Mouse (Mus musculus) G1E (cell line): ENCODE data around the gene Rgl1.

Source experiments
- CTCF ChIP-seq: IDR thresholded peaks from 2 replicates; pipeline ENCODE4 v1.5.1; 2012; ENCODE audit warnings: low read depth, low read length, inconsistent platforms, mixed read lengths
- TAL1 ChIP-seq: conservative IDR thresholded peaks from 2 replicates; pipeline ENCODE4 v1.6.1; 2012; ENCODE audit warnings: low read depth, low read length, inconsistent platforms, mixed read lengths

- TF ChIP-seq CTCF (no peak), TAL1 (no peak)
Measured at GRCm38 (mm10) chr1:152606727-152607126, 159.4 kb downstream of the Rgl1 start.
